Mouse (Mus musculus): ENCODE results near the gene Cyp2d22. TPM values are rescaled to one million over a fixed set of nuclear protein-coding genes. Genes with fewer than 3 reads are reported as not detected.

Gene Cyp2d22
- polyA plus RNA-seq (2012; rRNA removed), result 6.6 and 12.4 TPM in 2 replicates

GRCm38 (mm10) chr15:82379871-82380713, at the start of gene Cyp2d22:
Cyp2d22 (minus strand) TSS chr15:82380260.

GRCm38 (mm10) chr15:82406981-82407380, 26.9 kb upstream of the Cyp2d22 start, which contains the start of gene Cyp2d10:
Cyp2d10 (minus strand) TSS chr15:82407195.

GRCm38 (mm10) chr15:82393922-82394321, 13.9 kb upstream of the Cyp2d22 start, which contains the start of gene Cyp2d11:
Cyp2d11 (minus strand) TSS chr15:82394022.

GRCm38 (mm10) chr15:82354126-82354945, 25.7 kb downstream of the Cyp2d22 start, which contains the start of gene Ndufa6:
Ndufa6 (minus strand) TSS chr15:82354322.

GRCm38 (mm10) chr15:82338593-82339112, 41.4 kb downstream of the Cyp2d22 start, which contains the start of the genes Naga, Pheta2 and Smdt1:
Naga (minus strand) TSS chr15:82338925.
Pheta2 (plus strand) TSS chr15:82338942.
Smdt1 (plus strand) TSS chr15:82338959.

Other genes starting within 250 kb of the Cyp2d22 start
- 145 and 151 TPM in 2 replicates for gene Srebf2, start 233.1 kb downstream of the Cyp2d22 start, polyA plus RNA-seq (2012; rRNA removed)
- gene Shisa8, start 167.4 kb downstream of the Cyp2d22 start, polyA plus RNA-seq (2012; rRNA removed), result 2.3 and 2.4 TPM in 2 replicates
- 0.31 and 0.43 TPM in 2 replicates for gene Tnfrsf13c, start 155.9 kb downstream of the Cyp2d22 start, polyA plus RNA-seq (2012; rRNA removed)
- 22.7 and 24.3 TPM in 2 replicates for gene Cenpm, start 135.5 kb downstream of the Cyp2d22 start, polyA plus RNA-seq (2012; rRNA removed)
- 47.9 and 57.4 TPM in 2 replicates for gene 1500009C09Rik, start 127.9 kb downstream of the Cyp2d22 start, polyA plus RNA-seq (2012; rRNA removed)
- gene Sept3, start 105.4 kb downstream of the Cyp2d22 start, polyA plus RNA-seq (2012; rRNA removed), result 418 and 474 TPM in 2 replicates
- gene Wbp2nl, start 81.3 kb downstream of the Cyp2d22 start, polyA plus RNA-seq (2012; rRNA removed), result 0.09 and 0.10 TPM in 2 replicates
- 46.4 and 57.5 TPM in 2 replicates for gene Naga, start 41.3 kb downstream of the Cyp2d22 start, polyA plus RNA-seq (2012; rRNA removed)
- 1.5 and 3.3 TPM in 2 replicates for gene Pheta2, start 41.3 kb downstream of the Cyp2d22 start, polyA plus RNA-seq (2012; rRNA removed)
- 251 and 253 TPM in 2 replicates for gene Smdt1, start 41.3 kb downstream of the Cyp2d22 start, polyA plus RNA-seq (2012; rRNA removed)
- 340 and 360 TPM in 2 replicates for gene Ndufa6, start 25.9 kb downstream of the Cyp2d22 start, polyA plus RNA-seq (2012; rRNA removed)
- not detected in 2 replicates for gene Cyp2d11, start 13.8 kb upstream of the Cyp2d22 start, polyA plus RNA-seq (2012; rRNA removed)
- gene Cyp2d10, start 26.9 kb upstream of the Cyp2d22 start, polyA plus RNA-seq (2012; rRNA removed), result not detected in 2 replicates
- gene Cyp2d9, start 53.2 kb upstream of the Cyp2d22 start, polyA plus RNA-seq (2012; rRNA removed), result 0.08 TPM in 1 of 2 replicates, not detected in the other
- gene Cyp2d12, start 174.8 kb upstream of the Cyp2d22 start, polyA plus RNA-seq (2012; rRNA removed), result not detected in 2 replicates
- gene Cyp2d34, start 240.7 kb upstream of the Cyp2d22 start, polyA plus RNA-seq (2012; rRNA removed), result not detected in 2 replicates